Mouse (Mus musculus) skeletal muscle tissue, postnatal 0 days (tissue): ENCODE measurements around the gene Taf9b. TPM values are rescaled to one million over a fixed set of nuclear protein-coding genes. Genes with fewer than 3 reads are reported as not detected.

Experiments used
- polyA plus RNA-seq: library from polyadenylated mRNA; unstranded; fragments of >200 nt; fragmentation: Nextera tagmentation; extraction: Ambion mirVana; gene quantifications from 2 replicates; pipeline ENCODE4 v1.2.1, GENCODE M21; 2015

Taf9b gene
- polyA plus RNA-seq, result 11.6 and 13.1 TPM in 2 replicates

GRCm38 (mm10) chrX:106221058-106221457, at the start of gene Taf9b:
TSS of gene Taf9b (minus strand) at chrX:106221158.

DNA sequence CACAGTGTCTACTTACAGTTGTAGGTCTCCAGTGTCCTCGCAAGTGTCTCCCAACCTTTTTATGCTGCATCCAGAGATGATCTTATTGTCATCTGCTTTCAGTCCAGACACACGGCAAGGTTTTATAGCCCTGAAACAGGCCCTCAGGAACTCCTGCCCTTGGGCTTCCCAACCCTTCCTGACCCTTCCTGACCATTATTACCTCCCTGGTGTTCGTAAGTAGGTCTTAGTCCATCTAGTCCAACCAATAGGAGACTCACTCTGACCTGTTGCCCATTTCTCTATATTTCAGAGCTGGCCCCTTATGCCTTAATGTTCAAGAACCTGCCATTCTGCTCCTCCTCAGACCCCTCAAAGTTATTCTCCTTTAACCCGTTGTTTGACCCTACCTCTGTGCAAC, 34.3 kb upstream of the Taf9b start, which contains the start of gene Fnd3c2:
TSS of gene Fnd3c2 (minus strand) at position 101 of the 400 bp plus-strand sequence.

GRCm38 (mm10) chrX:106186713-106187649, 34.0 kb downstream of the Taf9b start, which contains the start of gene Pgk1:
TSS of gene Pgk1 (plus strand) at chrX:106187100.

Other genes starting within 250 kb of the Taf9b start
- 18.6 and 21.6 TPM in 2 replicates for gene Magt1, start 209.3 kb downstream of the Taf9b start, polyA plus RNA-seq
- 875 and 891 TPM in 2 replicates for gene Cox7b, start 205.5 kb downstream of the Taf9b start, polyA plus RNA-seq
- 9.2 and 10.0 TPM in 2 replicates for gene Atp7a, start 193.9 kb downstream of the Taf9b start, polyA plus RNA-seq
- gene Tlr13, start 78.0 kb downstream of the Taf9b start, polyA plus RNA-seq, result 0.76 and 0.78 TPM in 2 replicates
- 458 and 491 TPM in 2 replicates for gene Pgk1, start 34.1 kb downstream of the Taf9b start, polyA plus RNA-seq
- not detected in 2 replicates for gene Fnd3c2, start 34.2 kb upstream of the Taf9b start, polyA plus RNA-seq